Mouse (Mus musculus) CH12.LX (cell line): ENCODE measurements around the gene Otud7a. TPM values are rescaled to one million over a fixed set of nuclear protein-coding genes. Genes with fewer than 3 reads are reported as not detected.

Experiments used
- DNase-seq: peaks from one replicate; pipeline ENCODE4 v3.0.0-alpha.2; 2013; ENCODE audit errors: extremely low read depth
- H3K27ac ChIP-seq: 2 replicates; pipeline ENCODE4 v1.5.1; 2012; ENCODE audit warnings: low read depth, mild to moderate bottlenecking, control low read depth, moderate library complexity; ENCODE audit not compliant: insufficient read depth
- H3K27me3 ChIP-seq: replicated peaks from 2 replicates; pipeline ENCODE3; 2012; ENCODE audit warnings: inconsistent platforms
- H3K36me3 ChIP-seq, 2 experiments: replicated peaks in 1 of 2; 2 replicates each; pipeline versions ENCODE3 to v1.6.1; 2012; ENCODE audit warnings: inconsistent platforms in 1 of 2, low read length in 1 of 2, mild to moderate bottlenecking in 1 of 2, mixed read lengths in 1 of 2, moderate library complexity in 1 of 2; ENCODE audit not compliant: control insufficient read depth in 1 of 2, insufficient read depth in 1 of 2
- H3K4me1 ChIP-seq, 2 experiments: 2 replicates each; pipeline ENCODE4 v1.6.1; 2012; ENCODE audit warnings: inconsistent platforms in 1 of 2, moderate library complexity in 1 of 2; ENCODE audit not compliant: insufficient read depth in 2 of 2, control insufficient read depth in 1 of 2
- H3K4me2 ChIP-seq: 2 replicates; pipeline ENCODE4 v1.6.1; 2012; ENCODE audit warnings: low read depth, mild to moderate bottlenecking, control low read depth; ENCODE audit not compliant: poor library complexity, insufficient read depth, severe bottlenecking
- H3K4me3 ChIP-seq, 3 experiments: fragments of 150-350 bp in 1 of 3; sonication (generic) in 1 of 3; replicated peaks in 1 of 3; 2 replicates each; pipeline versions ENCODE3 to v1.5.1; 2011 to 2012; ENCODE audit warnings: low read depth in 2 of 3, low read length in 2 of 3, mild to moderate bottlenecking in 2 of 3, moderate library complexity in 2 of 3, control low read depth in 1 of 3, improper control_type of control experiment in 1 of 3, inconsistent platforms in 1 of 3, mixed read lengths in 1 of 3; ENCODE audit not compliant: poor library complexity in 1 of 3
- H3K79me2 ChIP-seq: replicated peaks from 2 replicates; pipeline ENCODE4 v1.6.1; 2012; ENCODE audit warnings: mild to moderate bottlenecking, moderate library complexity; ENCODE audit not compliant: control insufficient read depth, poor library complexity, insufficient read depth, severe bottlenecking; ENCODE audit errors: extremely low read depth
- H3K9ac ChIP-seq: 2 replicates; pipeline ENCODE4 v1.6.1; 2012; ENCODE audit warnings: low read depth, mild to moderate bottlenecking, control low read depth, moderate library complexity; ENCODE audit not compliant: insufficient read depth
- H3K9me3 ChIP-seq: replicated peaks from 2 replicates; pipeline ENCODE3; 2012; ENCODE audit warnings: low read length, inconsistent platforms, mixed read lengths
- CHD1 ChIP-seq: IDR thresholded peaks from 2 replicates; pipeline ENCODE4 v1.6.1; 2012; ENCODE audit warnings: low read depth, low read length, improper control_type of control experiment, inconsistent platforms
- EP300 ChIP-seq: IDR thresholded peaks from 2 replicates; pipeline ENCODE4 v1.6.1; 2011; ENCODE audit warnings: low read length, improper control_type of control experiment
- HCFC1 ChIP-seq: IDR thresholded peaks from 2 replicates; pipeline ENCODE4 v1.6.1; 2012; ENCODE audit warnings: low read depth, mild to moderate bottlenecking, inconsistent platforms, low read length, improper control_type of control experiment
- IRF4 ChIP-seq: IDR thresholded peaks from 2 replicates; pipeline ENCODE4 v1.6.1; 2014; ENCODE audit warnings: low read depth, mild to moderate bottlenecking, inconsistent platforms, low read length, improper control_type of control experiment
- JUN ChIP-seq: IDR thresholded peaks from 2 replicates; pipeline ENCODE4 v1.6.1; 2011; ENCODE audit warnings: low read depth, mild to moderate bottlenecking, low read length, improper control_type of control experiment, moderate library complexity; ENCODE audit not compliant: insufficient read depth
- MAFK ChIP-seq: IDR thresholded peaks from 2 replicates; pipeline ENCODE4 v1.6.1; 2011; ENCODE audit warnings: low read length, improper control_type of control experiment; ENCODE audit not compliant: insufficient replicate concordance
- MXI1 ChIP-seq: IDR thresholded peaks from 2 replicates; pipeline ENCODE4 v1.6.1; 2011; ENCODE audit warnings: mild to moderate bottlenecking, low read depth, low read length, improper control_type of control experiment
- PAX5 ChIP-seq: IDR thresholded peaks from 2 replicates; pipeline ENCODE4 v1.6.1; 2012; ENCODE audit warnings: low read length, inconsistent platforms, mixed read lengths
- POLR2A ChIP-seq: IDR thresholded peaks from 2 replicates; pipeline ENCODE4 v1.6.1; 2011; ENCODE audit warnings: low read depth, mild to moderate bottlenecking, improper control_type of control experiment, low read length
- RCOR1 ChIP-seq: conservative IDR thresholded peaks from 2 replicates; pipeline ENCODE4 v1.6.1; 2012; ENCODE audit warnings: low read depth, mild to moderate bottlenecking, inconsistent platforms, low read length, improper control_type of control experiment
- TBP ChIP-seq: conservative IDR thresholded peaks from 2 replicates; pipeline ENCODE4 v1.6.1; 2011; ENCODE audit warnings: low read depth, low read length, improper control_type of control experiment
- TCF12 ChIP-seq: IDR thresholded peaks from 2 replicates; pipeline ENCODE4 v1.6.1; 2014; ENCODE audit warnings: low read depth, mild to moderate bottlenecking, inconsistent platforms, low read length, improper control_type of control experiment
- USF1 ChIP-seq: IDR thresholded peaks from 2 replicates; pipeline ENCODE4 v1.6.1; 2014; ENCODE audit warnings: low read depth, mild to moderate bottlenecking, inconsistent platforms, low read length, improper control_type of control experiment
- ZNF384 ChIP-seq: IDR thresholded peaks from 2 replicates; pipeline ENCODE4 v1.6.1; 2012; ENCODE audit warnings: low read depth, low read length, improper control_type of control experiment, inconsistent platforms
- dilution Hi-C: fragments of 300-500 bp; cut with MboI; formaldehyde crosslinking; loops from 2 replicates; pipeline ENCODE4 v1.14.3; 2020; ENCODE audit warnings: low sequenced_read_pairs; ENCODE audit not compliant: extremely low pct_unique_long_range_greater_than_20kb, extremely low pct_ligation_motif_present
- in situ Hi-C: fragments of 300-500 bp; cut with MboI; formaldehyde crosslinking; loops from 3 replicates; pipeline ENCODE4 v1.14.3; 2019; ENCODE audit warnings: low sequenced_read_pairs, low pct_ligation_motif_present, low pct_unique_long_range_greater_than_20kb, mixed read lengths
- polyA plus RNA-seq: library from polyadenylated mRNA; unstranded; fragments of >175 nt; gene quantifications from 2 replicates; pipeline ENCODE4 v1.2.1, GENCODE M21; 2012; ENCODE audit warnings: low read depth; ENCODE audit not compliant: insufficient read length
- total RNA-seq, 2 experiments: library from RNA; depleted of rRNA; stranded (reverse); fragments of 300-350 nt in 1 of 2; fragments of >200 nt in 1 of 2; gene quantifications; 2 replicates each; pipeline ENCODE4 v1.2.3; 2012 to 2014

The Otud7a gene
- total and polyA plus RNA-seq, 3 experiments: not detected

- Histone ChIP-seq H3K4me2 (no peak overlapping the region), H3K36me3 (no peaks in the 10 kb centered on the region), H3K4me3 (no peak overlapping the region), H3K9ac (no peak overlapping the region), H3K9me3 (no peaks in the 10 kb centered on the region), H3K27ac (no peak overlapping the region), H3K4me1 (no peaks in the 10 kb centered on the region), H3K27me3 (peaks cover 23% of the 10 kb centered on the region), H3K79me2 (no peaks in the 10 kb centered on the region)
- in situ Hi-C loops (no loop called here), dilution Hi-C loops (no loop called here)
- no peak for TF ChIP-seq POLR2A
- no peak for TF ChIP-seq EP300
- TF ChIP-seq RCOR1: no peak
- TF ChIP-seq IRF4: no peak
- no peak for TF ChIP-seq MAFK
- no peak for TF ChIP-seq TCF12
- TF ChIP-seq TBP: no peak
- TF ChIP-seq HCFC1: no peak
- TF ChIP-seq JUN: no peak
- no peak for TF ChIP-seq PAX5
- DNase-seq: no peak
Measured at GRCm38 (mm10) chr7:63512561-63512960, 68.0 kb downstream of the Otud7a start.

- DNase-seq: no peak
- dilution Hi-C loops: no loop called here
- TF ChIP-seq ZNF384: no peak
- TF ChIP-seq EP300: no peak
- TF ChIP-seq MAFK: no peak
- no peak overlapping the region for H3K27ac ChIP-seq
- H3K4me3 ChIP-seq: no peak overlapping the region
- in situ Hi-C loops: no loop called here
- no peak overlapping the region for H3K9ac ChIP-seq
- no peaks in the 10 kb centered on the region for H3K36me3 ChIP-seq
- no peak overlapping the region for H3K4me2 ChIP-seq
- H3K4me1 ChIP-seq: no peaks in the 10 kb centered on the region
- no peaks in the 10 kb centered on the region for H3K79me2 ChIP-seq
- no peaks in the 10 kb centered on the region for H3K9me3 ChIP-seq
- H3K27me3 ChIP-seq: peaks cover 28% of the 10 kb centered on the region
Measured at GRCm38 (mm10) chr7:63516141-63516895, 71.8 kb downstream of the Otud7a start.

GRCm38 (mm10) chr7:63520299-63520698 is 75.7 kb downstream of the Otud7a start:
- dilution Hi-C loops: no loop called here
- no peak overlapping the region for H3K4me2 ChIP-seq
- H3K27ac ChIP-seq: no peak overlapping the region
- H3K27me3 ChIP-seq: peaks cover 31% of the 10 kb centered on the region
- no peak for DNase-seq
- in situ Hi-C loops: no loop called here
- no peaks in the 10 kb centered on the region for H3K9me3 ChIP-seq
- TF ChIP-seq USF1 (no peak), ZNF384 (no peak), MAFK (no peak), RCOR1 (no peak), MXI1 (no peak), CHD1 (no peak)
- H3K9ac ChIP-seq: no peak overlapping the region
- no peaks in the 10 kb centered on the region for H3K36me3 ChIP-seq
- no peaks in the 10 kb centered on the region for H3K79me2 ChIP-seq
- no peaks in the 10 kb centered on the region for H3K4me1 ChIP-seq
- no peak overlapping the region for H3K4me3 ChIP-seq
